Mouse (Mus musculus): Measurements from ENCODE around the gene Rabgap1l.

The Rabgap1l gene

GRCm38 (mm10) chr1:160787164-160787563 is 5.8 kb downstream of the Rabgap1l start:
- DNase-seq, result no peak

GRCm38 (mm10) chr1:160786571-160786970 is 6.4 kb downstream of the Rabgap1l start:
- DNase-seq, result no peak

GRCm38 (mm10) chr1:160785681-160786225 is 7.3 kb downstream of the Rabgap1l start:
- no peak for DNase-seq

GRCm38 (mm10) chr1:160784122-160784521 is 8.9 kb downstream of the Rabgap1l start:
- DNase-seq, result no peak

- DNase-seq, result no peak
Observed at GRCm38 (mm10) chr1:160774166-160774565, 18.8 kb downstream of the Rabgap1l start.

- DNase-seq, result no peak
Observed at GRCm38 (mm10) chr1:160765565-160765964, 27.4 kb downstream of the Rabgap1l start.

- no peak for DNase-seq
Observed at GRCm38 (mm10) chr1:160758243-160758642, 34.8 kb downstream of the Rabgap1l start.

GRCm38 (mm10) chr1:160755359-160755758 is 37.7 kb downstream of the Rabgap1l start:
- DNase-seq, result no peak

- no peak for DNase-seq
Observed at GRCm38 (mm10) chr1:160750629-160751028, 42.4 kb downstream of the Rabgap1l start.

GRCm38 (mm10) chr1:160746786-160747185 is 46.2 kb downstream of the Rabgap1l start:
- DNase-seq, result peak; percentile 29

- no peak for DNase-seq
Observed at GRCm38 (mm10) chr1:160745238-160745930, 47.6 kb downstream of the Rabgap1l start.

GRCm38 (mm10) chr1:160744009-160744408 is 49.0 kb downstream of the Rabgap1l start:
- no peak for DNase-seq

- peak; percentile 58 for DNase-seq
Observed at GRCm38 (mm10) chr1:160743229-160743628, 49.8 kb downstream of the Rabgap1l start.

GRCm38 (mm10) chr1:160740650-160741049 is 52.4 kb downstream of the Rabgap1l start:
- DNase-seq, result no peak

- no peak for DNase-seq
Observed at GRCm38 (mm10) chr1:160734743-160735142, 58.3 kb downstream of the Rabgap1l start.

GRCm38 (mm10) chr1:160729944-160730343 is 63.1 kb downstream of the Rabgap1l start:
- DNase-seq, result no peak

- no peak for DNase-seq
Observed at GRCm38 (mm10) chr1:160717742-160718141, 75.3 kb downstream of the Rabgap1l start.

GRCm38 (mm10) chr1:160714685-160715084 is 78.3 kb downstream of the Rabgap1l start:
- no peak for DNase-seq

GRCm38 (mm10) chr1:160713887-160714286 is 79.1 kb downstream of the Rabgap1l start:
- DNase-seq, result no peak

GRCm38 (mm10) chr1:160713383-160713782 is 79.6 kb downstream of the Rabgap1l start:
- DNase-seq, result no peak

GRCm38 (mm10) chr1:160710539-160710938 is 82.5 kb downstream of the Rabgap1l start:
- no peak for DNase-seq

- DNase-seq, result no peak
Observed at GRCm38 (mm10) chr1:160704596-160704995, 88.4 kb downstream of the Rabgap1l start.

- DNase-seq, result no peak
Observed at GRCm38 (mm10) chr1:160703813-160704212, 89.2 kb downstream of the Rabgap1l start.

- peak; percentile 61 for DNase-seq
Observed at GRCm38 (mm10) chr1:160693094-160693447, 99.9 kb downstream of the Rabgap1l start.

Data from cerebellum, adult 9-11 months (tissue).